Mouse (Mus musculus) brain, adult 2 months (tissue): ENCODE results near the gene Krt33b.
A peak's percentile ranks its signal among the peaks of the same experiment; 100 is the strongest.

Source experiments
- DNase-seq: peaks from one replicate; pipeline ENCODE4 v3.0.0; 2011; ENCODE audit warnings: low read depth, low spot score

The Krt33b gene

DNA sequence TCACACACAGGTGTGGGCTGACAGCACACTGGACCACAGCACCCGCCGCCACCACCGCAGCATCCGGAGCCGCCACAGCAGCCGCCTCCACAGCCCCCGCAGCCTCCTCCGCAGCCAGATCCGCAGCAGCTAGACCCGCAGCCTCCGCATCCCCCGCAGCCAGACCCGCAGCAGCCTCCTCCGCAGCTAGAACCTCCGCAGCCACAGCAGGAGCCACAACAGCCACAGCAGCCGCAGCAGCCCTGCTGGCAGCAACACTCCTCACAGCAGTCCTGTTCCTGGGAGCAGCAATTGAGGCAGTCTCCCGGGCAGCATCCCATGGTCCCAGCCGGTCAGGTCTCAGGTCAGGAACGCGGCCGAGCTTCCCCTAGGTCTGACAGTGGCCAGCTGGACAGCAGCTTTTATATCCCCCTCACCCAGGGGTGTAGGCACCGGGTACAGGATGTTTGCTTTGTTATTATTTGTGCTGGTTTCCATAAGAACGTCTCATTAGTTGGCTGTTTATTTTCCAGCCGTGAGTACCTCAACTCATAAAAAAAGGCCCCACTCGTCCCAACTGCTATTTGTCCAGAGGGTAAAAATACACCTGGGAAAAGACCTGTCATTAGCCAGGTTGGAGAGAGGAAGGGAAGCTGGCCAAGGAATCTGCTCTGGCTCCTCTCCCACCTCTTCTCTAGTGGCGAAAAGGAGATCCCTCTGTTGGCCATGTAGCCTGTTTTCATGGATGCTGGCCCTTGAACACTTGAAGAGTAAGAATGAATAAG, 35.9 kb downstream of the Krt33b start, which contains the start of gene Krtap17-1:
Krtap17-1 (minus strand) TSS at position 375 of the 764 bp plus-strand sequence.
- DNase-seq: peak; percentile 13

DNA sequence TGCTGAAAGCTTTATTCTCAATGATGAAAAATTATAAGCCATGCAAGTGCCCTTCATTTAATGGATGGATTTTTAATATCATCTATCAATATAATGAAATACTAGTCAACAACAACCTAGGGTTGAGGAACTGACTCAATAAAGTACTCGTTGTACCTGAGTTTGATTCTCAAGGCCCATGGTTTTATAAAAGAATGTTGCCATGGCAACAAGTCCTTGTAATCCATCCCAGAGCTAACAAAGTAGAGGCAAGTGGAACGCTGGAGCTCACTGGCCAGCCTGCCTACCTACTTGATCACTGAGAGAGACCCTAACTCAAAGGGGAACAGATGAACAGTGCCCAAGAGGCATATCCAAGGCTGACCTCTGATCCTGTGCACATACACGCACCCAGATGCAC, 39.1 kb downstream of the Krt33b start:
- peak; percentile 10 for DNase-seq

GRCm38 (mm10) chr11:99989881-99990405, 39.7 kb downstream of the Krt33b start:
- peak; percentile 46 for DNase-seq

GRCm38 (mm10) chr11:99988530-99988929, 41.1 kb downstream of the Krt33b start:
- DNase-seq: no peak

DNA sequence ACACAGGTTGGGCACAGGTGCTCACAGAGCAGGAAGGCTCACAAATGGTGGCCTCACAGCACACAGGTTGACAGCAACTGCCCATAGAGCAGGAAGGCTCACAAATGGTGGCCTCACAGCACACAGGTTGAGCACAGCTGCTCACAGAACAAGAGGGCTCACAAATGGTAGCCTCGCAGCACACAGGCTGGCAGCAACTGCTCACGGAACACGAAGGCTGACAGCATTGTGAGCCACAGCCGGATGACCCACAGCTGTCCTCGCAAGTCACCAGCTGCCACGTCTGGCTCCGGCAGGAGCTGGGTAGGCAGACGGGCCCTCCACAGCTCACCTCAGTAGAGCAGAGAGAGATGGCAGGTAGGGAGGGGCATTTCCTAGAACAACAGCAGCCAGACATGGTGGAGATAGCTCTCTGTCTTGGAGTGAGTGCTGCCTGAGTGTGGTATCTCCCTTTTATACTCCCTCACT, 43.5 kb downstream of the Krt33b start, which contains the start of gene Krtap16-1:
Krtap16-1 (minus strand) TSS at position 418 of the 468 bp plus-strand sequence.
- no peak for DNase-seq

DNA sequence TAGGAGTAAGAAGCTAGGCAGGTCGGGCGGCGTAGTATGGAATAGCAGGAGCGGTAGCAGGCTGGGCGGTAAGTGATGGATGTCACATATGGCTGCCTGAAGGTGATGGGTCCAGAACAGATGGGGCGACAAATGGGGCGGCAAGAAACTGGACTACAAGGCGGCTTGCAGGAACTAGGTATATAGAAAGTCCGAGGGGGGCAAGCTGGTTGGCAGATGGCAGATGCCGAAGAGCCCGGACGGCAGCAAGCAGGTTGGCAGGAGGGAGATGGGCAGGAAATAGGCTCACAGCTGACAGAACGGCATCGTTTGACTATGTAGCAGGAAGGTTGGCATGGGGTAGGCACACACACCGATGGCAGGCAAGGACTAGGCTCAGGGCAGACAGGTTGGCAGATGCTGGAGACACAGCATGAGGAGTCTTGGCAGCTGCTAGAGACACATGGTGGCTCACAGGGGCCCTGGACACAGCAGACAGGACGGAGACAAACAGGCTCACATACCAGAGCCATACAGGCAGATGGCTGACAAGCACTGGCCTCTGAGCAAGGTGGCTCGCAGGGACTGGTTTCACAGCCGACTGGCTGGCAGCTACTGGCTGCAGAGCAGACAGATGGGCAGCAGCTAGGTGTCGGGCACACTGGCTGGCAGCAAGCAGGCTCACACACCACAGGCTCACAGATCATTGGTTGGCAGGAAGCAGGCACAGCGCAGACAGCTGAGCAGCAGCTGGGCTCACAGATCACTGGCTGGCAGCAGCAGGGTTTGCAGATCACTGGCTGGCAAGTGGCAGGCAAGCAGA, 44.2 kb downstream of the Krt33b start:
- peak; percentile 96 for DNase-seq

DNA sequence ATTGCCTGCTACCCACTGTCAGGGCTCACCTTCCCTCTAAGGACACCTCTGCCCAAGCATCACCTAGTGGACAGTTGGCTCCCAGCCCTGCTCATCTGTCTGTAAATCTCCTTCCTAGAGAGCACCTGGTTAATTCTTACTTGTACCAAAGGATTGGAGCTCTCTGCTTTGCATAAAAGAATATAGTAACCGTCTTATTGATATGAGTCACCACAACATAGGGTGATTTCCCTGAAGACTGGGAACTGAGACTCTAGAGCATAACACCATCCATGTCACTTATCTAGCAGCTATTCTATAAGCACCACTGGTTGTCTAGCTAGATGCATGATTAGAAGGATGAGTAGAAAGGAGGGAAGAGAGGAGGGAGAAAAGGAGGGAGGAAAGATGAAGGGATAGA, 46.2 kb downstream of the Krt33b start:
- DNase-seq: no peak

- no peak for DNase-seq
These were observed 46.9 kb downstream of the Krt33b start for GRCm38 (mm10) chr11:99982731-99983130.

DNA sequence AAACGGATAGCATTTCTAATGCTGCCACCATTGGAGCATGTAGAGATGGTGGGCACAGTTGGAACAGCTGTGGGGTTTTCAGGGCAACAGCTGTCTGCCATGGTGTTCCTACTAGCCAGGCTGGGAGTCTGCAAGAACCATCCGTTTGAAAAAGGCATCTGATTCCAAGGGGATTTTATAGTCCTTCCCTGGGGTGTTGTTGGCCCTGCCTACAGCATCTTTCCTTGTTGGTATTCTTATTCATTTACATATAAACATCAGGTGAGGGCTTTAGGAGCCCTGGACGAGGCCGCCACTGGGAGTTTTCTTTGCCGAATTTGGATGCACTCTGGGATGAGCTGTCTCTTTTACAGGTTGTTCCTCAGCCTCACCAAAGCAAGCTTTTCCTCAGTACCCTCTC, 50.7 kb downstream of the Krt33b start, which contains the start of gene Krtap29-1:
Krtap29-1 (minus strand) TSS at position 101 of the 400 bp plus-strand sequence.
- DNase-seq: no peak
